Mouse (Mus musculus) left cerebral cortex, postnatal 4 days (tissue): ENCODE measurements around the gene Dgat2. TPM values are rescaled to one million over a fixed set of nuclear protein-coding genes. Genes with fewer than 3 reads are reported as not detected.

Source experiments
- DNase-seq: peaks from one replicate; pipeline ENCODE4 v3.0.0-alpha.2; 2022
- intact Hi-C: fragments of 180-260 bp; cut with DNase I; formaldehyde crosslinking; loops from one replicate; pipeline ENCODE4 v1.15.1; 2025
- total RNA-seq, 2 experiments: library from RNA; stranded (reverse); gene quantifications; 2 replicates each; pipeline ENCODE4 v1.2.3; 2021

Dgat2 gene
- total RNA-seq, 2 experiments from 2014 or later = 31.9 to 37.2 TPM

DNA sequence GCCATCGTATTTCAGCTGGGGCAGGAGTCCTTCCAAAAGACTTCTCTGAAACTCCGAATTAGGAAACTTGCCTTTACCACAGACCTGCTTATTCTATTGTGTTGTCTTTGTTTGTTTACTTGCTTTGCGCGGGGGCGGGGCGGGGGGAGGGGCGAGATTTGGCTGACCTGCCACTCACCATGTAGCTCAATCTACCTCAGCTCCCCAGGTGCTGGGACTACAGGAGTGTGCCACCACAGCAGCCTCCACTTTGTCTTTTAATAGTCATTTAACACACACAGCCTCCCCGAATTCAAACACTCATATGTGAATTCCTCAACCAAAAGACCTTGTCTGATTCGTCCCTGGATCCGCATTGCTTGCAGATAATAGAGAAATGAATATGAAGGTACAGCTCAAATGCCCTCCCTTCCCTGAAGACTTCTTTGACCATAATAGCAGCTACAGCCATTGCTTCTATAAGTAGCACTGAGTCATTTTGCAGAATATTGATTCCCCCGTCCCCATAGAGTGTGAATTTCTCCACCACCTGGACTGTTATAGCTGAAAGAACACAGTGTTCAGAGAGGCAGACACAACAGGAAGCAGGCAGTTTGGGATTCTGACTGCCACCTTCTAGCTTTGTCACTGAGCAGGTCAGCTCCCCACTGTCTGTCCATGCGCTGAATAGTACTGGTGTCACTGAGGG lies 40.5 kb downstream of the Dgat2 start:
- no peak for DNase-seq
- intact Hi-C loops = no loop called here

DNA sequence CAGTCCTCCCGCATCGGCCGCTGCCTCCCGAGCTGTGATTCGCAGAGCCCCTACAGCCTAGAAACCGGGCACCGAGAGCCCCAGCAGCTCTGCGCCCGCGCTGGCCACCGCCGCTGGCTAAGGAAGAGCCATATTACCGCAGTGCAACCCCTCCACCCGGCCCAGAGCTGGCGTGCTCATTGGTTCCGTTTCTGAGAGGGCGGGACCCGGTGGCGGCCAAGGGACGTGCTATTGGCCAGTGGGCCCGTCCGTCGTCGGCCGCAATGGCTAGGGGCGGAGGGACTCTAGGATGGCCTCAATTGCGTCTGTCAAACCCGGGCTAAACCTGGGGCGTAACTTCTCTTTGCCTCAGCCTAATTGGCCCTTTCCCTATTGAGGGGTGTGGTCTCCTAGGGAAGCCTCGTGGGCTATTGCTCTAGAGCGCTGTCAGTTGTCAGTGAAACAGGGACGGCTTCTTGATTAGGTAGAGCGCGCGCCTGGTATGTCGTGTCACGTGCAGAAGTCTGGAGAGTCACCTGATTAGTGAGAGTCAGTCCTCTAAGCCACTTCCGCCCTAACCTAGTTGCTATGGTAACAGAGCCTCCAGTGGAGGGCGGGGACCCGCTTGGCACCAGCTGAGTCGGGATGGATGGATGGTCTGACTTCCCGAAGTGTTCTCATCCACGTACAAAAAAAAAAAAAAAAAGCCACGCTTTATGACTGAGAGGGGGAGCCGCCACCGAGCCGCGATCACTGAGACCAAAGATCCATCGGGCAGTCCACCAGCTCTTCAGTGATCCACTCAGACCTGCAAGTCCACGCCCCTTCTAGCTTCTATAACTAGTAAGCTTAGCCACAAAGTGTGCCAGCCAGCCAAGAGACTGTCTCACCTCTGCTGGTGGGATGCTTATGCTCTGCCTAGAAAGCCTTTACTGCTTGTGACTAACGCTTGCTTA lies 41.3 kb downstream of the Dgat2 start, which contains the start of gene Uvrag:
Gene Uvrag, minus strand, starts transcription at position 158 of the 935 bp plus-strand sequence.
- peak; percentile 98 for DNase-seq
- intact Hi-C loops = no loop called here

DNA sequence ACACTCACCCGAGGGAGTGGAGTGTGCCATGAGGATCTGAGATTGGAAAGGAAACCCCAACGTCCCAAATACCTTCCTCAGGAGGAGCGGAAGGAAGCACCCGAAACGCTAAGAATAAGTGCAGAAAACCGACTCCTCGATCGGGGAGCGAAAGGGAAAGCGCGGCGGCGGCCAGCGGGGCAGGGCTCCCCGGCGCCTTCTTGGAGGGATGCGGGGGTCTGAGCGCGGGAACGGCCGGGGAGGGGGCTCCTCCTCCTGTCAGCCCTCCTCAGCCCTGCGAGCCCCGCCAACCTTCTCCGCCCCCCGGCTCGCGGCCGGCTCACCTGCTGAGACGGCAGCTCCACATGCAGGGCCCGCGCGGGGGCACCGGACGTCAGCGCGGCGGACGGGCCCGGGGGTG lies 42.0 kb downstream of the Dgat2 start:
- peak; percentile 44 for DNase-seq
- intact Hi-C loops = no loop called here

DNA sequence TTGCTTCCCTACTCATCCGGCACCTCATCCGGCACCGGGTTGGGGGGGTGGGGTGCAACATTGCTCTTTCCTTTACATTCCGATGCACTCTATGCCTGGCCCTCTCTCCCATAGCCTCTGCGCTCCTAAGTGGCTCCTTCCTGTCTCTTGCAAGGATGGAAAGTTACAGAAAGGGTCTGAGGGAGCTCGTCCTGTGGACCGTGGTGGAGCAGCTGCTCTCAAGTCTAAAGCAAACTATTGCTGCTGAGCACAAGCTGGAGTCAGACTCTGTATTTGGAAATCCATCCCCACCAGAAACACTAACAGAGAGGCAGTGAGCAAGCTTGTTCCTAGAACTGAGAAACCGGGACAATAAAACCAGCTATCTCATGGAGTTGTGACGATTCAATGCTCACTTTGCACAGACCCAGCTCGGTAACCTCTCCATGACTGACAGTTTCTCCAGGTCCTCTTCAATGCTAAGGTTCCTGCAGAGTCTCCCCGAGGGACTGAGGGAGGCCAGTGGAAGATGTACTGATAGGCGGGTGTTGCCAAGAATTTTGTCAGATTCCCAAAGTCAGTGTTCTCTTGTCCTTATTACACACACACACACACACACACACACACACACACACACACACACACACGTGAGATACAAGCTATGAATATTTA lies 42.6 kb downstream of the Dgat2 start:
- intact Hi-C loops = no loop called here
- no peak for DNase-seq

DNA sequence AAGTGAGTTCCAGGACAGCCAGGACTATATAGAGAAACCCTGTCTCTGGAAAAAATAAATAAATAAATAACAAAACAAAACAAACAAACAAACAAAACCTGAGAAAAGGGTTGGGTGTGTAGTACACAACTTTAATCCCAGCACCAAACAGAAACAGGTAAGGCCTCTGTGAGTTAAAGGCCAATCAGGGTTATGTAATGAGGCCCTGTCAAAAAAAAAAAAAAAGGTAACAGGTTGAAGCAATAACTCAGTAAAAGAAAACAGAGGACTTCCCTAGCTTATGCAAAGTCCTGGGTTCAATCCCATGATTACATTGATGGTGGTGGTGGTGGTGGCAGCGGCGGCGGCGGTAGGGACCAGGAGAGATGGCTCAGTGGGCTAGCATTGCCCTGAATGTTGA lies 45.0 kb downstream of the Dgat2 start:
- intact Hi-C loops = no loop called here
- no peak for DNase-seq

DNA sequence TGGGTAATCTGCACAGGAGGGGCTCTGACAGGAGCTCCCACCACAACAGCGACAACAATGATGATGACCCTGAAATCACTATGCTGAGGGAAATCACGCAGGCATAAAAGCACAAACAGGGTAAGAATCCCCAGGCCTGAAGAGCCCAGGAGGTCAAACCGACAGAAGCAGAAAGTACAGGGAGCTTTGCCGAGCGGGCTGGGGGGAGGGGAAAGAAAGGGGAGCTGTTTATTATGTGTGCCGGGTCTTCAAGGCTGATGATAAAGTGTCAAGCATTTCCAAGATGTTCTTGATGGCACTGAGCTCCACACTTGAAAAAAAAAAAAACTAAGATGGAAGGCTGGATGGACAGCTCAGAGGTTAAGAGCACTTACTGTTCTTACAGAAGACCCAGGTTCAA lies 45.7 kb downstream of the Dgat2 start:
- intact Hi-C loops = no loop called here

DNA sequence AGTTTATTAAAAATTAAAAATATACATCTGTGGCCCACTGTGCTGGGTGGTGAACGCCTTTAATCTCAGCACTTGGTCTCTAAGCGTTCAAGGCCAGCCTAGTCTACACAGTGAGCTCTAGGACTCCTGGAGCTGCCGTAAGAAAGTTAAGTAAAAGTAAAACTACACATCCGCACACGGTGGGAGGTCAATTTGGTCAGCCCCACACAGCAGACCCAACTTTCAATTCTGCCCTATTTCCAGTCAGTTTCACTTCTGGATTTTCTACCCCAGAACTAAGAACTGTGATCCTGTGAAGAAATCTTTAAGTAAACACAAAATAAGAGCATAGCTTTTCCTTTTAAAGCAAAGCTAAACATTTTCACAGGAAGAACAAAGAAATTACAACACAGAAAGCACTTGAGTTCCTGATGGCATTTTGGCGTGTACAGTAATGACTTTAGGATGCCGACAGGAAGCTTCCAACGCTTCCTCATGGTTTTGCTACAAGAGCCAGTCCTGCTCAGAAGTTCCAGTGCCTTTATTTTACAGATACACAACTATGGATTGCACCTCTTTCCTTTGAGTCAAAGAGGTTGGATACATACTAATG lies 48.6 kb downstream of the Dgat2 start:
- DNase-seq = no peak
- intact Hi-C loops = no loop called here

More for the DNA sequence above, 45.7 kb downstream of the Dgat2 start:
- no peak for DNase-seq

DNA sequence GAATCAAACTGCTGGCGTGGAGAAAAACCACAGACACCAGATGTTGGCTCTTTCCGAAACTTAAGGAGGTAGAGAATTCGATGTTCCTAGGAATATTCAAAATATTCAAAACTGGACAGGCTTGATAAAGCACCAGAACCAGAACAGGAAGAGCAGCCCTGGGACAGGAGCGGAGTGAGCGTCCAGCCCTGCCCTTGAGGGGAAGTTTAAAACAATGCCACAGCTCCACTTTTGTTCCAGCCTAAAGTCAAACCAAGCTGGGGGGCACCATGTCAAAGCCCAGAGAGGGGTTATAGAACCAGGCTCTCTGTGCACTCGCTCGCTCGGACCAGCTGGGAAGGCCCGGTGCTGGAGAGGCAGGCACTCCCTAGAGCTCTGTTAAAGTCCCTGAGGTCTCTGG lies 49.9 kb downstream of the Dgat2 start:
- intact Hi-C loops = no loop called here
- no peak for DNase-seq

DNA sequence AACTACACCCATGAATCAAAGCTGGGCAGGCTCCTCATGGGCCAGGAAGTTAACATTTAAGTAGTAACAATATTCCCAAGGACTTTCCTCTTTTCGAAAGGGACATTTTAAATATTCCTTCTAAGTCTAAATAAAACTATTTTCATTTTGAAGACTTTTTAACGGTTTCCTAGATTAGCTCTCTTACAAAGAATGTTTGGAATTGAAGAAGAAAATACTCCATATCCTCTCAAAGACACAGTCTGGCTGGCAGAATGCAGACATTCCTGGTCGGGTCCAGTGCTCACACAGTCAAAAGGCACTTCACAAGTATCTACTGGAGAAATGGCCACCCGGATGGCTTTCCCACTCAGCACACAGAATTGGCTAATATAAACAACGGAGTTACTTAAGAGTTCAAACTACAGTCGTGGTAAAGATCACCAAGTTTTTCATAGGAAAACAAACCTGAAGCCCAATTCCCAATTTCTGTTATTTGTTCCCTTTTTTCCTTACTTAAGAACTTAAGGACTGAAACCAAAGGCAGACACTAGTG lies 50.6 kb downstream of the Dgat2 start:
- intact Hi-C loops = no loop called here
- no peak for DNase-seq

DNA sequence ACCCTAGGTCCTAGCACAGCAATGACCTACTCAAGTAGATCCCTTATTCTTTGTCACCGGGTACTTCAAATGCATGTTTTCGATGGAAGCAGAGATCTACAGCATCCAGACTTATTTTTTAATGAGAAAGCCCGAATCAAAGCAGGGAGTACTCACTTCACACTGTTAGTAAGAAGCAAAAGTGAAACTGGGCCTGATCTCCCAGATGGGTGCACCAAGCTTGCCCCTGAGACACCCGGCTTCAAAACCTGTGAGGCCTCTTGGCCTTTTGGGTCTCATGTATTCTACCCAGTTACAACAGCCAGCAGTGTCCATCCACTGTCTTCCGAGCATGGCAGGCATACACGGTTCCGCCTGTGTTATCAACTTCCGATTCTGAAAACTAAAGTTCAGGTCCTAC lies 53.6 kb downstream of the Dgat2 start:
- intact Hi-C loops = no loop called here

DNA sequence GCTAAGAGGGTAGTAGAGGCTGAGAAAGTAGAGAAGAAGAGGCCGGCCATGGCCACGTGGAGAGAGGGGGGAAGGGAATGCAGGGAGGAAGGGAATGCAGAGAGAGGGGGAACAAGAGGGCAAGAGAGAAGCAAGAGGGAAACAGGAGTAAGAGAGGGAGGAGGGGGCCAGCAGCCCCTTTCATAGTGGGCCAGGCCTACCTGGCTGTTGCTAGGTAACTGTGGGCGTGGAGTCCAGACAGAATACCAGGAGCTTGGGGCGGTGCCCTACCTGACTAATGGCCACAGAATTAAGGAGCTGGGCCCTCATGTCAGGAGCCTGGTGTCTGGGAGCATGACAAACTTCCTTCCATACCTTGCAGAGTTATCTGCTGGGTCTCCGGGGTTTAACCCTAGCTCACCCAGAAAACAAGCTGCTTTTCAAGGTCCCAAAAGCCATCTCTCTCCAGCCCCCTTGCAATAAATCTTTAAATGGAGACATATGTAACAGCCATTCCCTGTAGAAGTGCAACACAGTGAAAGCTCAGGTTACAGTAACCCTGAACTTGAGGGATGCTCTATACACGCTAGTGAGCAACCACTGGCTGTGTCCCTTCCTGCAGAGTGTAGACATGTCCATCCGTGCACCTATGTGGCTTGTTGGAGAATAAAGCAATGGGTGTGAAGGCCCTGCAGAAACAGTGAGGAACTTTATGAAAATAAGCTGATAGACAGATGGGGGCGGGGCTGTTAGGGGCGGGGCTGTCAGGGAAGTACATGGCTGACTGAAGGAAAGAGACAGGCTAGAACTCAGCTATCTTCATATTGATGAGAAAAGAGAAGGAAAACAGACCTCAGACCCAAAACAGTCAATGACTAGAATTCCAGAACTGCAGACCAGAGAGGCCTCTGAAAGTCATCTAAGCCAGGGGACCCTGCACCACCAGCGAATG lies 54.2 kb downstream of the Dgat2 start:
- DNase-seq = no peak
- intact Hi-C loops = no loop called here

More for the DNA sequence above, 53.6 kb downstream of the Dgat2 start:
- DNase-seq = no peak

DNA sequence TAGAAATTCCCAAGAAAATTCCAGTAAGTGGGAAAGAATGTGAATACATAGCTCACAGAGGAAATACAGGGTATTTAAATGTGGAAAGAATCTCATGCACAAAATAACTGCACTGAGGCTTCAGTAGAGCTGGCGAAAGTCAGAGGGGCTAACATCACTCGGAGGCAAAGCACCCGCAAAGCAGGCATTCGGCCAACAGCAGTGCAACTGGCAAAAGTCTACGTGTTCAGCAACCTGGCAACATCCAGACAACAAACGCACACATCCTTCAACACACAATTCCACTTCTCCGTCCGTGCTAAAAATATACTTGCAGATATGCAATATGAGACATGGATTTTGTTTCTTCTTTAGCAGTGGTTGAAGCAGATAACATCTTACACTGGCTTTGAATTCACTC lies 56.5 kb downstream of the Dgat2 start:
- intact Hi-C loops = no loop called here
- peak; percentile 35 for DNase-seq

DNA sequence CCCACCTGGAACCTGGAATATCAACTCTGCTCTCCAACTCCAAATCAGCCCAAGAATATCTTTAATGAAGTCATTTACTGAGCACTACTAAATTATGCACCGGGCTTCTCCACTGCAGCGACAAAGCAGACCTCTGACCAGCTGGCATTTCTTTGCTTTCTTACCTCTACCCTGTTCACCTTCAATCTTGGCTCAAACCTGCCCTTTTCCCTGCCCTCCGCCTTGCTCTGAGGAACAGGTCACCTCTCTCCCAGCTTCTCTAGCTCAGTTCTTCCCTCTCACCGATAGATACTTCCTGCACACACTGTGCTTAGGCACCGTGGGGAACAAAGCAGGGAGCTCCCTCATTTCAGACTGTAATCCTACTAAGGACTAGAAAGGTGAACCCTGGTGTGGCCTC lies 59.9 kb downstream of the Dgat2 start:
- no peak for DNase-seq
- intact Hi-C loops = no loop called here

DNA sequence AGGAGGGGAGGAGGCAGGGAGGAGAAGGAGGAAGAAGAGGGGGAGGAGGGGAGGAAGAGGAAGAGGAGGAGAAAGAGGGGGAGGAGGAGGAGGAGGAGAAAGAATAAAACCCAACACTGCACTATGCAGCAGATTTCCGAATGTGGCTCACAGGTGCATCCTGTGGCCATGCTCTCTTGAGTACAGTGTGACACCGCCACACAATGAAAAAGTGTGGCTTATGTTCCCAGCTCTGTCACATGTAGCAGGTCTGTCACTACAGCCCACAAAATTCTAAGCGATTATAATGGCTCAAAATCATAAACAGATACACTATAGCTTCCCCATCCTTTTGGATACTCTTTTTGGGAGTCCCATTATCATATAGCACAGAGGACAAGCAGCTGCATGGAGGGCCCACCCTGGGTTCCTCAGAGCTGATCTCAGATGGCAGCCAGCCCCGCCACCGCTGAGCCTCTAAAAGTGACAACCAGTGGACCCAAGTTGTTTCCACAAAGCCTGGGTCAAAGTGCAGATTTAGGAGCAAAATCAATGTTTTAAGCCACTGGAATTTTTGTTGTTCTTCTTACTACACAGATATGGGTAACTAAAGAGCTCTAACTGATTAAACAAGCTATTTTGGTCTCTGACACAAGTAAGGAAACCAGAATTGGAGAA lies 61.5 kb downstream of the Dgat2 start:
- no peak for DNase-seq

DNA sequence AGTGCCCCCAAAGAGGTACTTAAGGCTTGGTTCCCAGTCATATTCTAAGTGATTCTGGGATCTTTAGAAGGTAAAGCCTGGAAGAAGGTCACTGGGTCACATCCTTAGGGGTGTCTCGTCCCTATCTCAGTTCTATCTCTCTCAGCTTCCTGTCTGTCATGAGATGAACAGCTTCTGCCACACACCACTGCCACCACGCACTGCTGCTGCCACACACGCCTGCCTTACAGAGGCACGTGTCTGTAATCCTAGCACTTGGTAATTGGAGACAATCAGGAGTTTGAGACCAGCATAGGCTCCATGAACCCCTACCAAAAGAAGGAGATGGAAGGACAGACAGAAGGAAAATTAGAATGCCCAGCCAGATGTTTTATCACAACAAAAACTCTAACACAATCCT lies 62.4 kb downstream of the Dgat2 start:
- intact Hi-C loops = no loop called here
- DNase-seq = no peak

More for the DNA sequence above, 61.5 kb downstream of the Dgat2 start:
- intact Hi-C loops = no loop called here

DNA sequence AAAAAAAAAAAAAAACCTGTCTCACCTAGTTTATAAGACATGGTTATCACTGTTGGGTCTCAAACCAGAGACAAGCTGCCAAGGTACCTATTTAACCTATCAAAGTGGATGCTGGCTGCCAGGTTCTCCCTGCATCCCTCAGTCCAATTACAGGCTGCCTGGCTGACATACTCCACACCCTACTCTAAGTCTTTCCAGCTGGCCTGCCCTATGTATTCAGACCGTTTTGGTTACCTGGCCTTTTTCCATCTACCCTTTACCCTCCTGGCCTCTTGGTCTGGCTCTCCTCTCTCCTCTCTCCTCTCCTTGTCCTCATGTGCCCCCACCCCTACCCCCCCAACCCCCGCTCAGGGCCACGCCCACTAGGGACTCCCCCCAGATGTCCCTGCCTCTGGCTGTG lies 65.7 kb downstream of the Dgat2 start:
- no peak for DNase-seq
- intact Hi-C loops = no loop called here

DNA sequence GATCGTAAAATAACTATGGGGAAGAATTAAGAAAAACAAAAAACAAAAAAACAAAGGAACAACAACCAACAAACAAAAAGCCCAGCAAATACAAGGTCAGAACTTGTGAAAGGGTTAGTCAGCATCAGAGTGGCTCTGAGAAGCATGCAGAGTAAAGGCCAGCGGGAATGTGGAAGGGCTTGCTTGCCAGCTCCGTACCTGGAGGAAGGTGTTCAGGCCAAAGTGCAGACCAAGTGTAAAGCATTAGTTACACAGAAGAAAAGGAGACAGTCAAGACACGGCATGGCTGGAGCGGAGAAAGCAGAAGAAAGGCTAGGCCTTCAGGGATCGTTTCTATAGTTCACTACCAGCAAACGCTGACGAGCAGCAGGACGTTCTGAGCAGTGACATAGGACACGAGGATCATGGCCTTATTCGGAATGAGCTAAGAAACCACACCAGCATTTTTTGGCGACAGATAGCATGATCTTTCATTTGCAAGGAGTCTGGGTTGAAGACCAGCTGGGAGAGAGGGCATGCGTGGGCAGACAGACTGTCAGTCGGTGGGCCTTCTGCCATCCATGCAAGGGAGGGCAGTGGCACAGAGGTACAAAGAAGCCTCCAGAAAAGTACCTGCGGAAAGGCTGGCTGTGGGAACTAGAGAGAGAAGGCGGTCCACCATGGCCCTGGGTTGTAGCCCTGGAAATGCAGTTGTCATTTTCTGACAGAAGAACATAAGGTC lies 68.4 kb downstream of the Dgat2 start:
- peak; percentile 10 for DNase-seq
- intact Hi-C loops = no loop called here

DNA sequence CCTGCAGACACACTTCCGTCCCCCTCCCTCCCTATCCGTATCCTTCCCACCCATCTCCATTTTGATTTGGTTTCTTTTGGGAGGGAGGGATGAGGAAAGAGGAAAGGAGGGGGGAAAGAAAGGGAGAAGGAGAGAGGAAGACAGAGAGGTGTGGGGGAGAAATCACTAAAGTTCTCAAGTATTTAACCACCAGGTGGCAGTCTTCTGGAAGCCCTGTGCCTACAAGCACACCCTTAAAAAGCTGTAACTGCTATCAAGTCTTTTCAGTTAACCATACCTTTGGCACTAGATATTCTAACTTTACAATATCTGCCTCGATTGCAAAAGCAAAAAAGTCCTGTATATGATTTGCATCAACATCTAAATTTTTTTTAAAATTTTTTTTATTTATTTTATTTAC lies 75.0 kb downstream of the Dgat2 start:
- intact Hi-C loops = no loop called here
- DNase-seq = no peak
